Mouse (Mus musculus): Measurements from ENCODE around the gene Ddc.

- TF ChIP-seq CTCF (IDR thresholded peaks at IDR 0.05; ENCODE audit: control insufficient read depth, insufficient read depth, insufficient replicate concordance, low read depth, low read length): no peak
- no peak for TF ChIP-seq POLR2A (IDR thresholded peaks at IDR 0.05; ENCODE audit: control insufficient read depth, low read depth, low read length)
These were observed 4.2 kb downstream of the Ddc start for GRCm38 (mm10) chr11:11893769-11894168.
